Comparison of ENCODE assay signal across 28 mouse cellular contexts in genomic region chr6:28091836-28092235, GRCm38 (mm10). TPM values are rescaled to one million over a fixed set of nuclear protein-coding genes. Genes with fewer than 3 reads are reported as not detected.
DNase-seq lines count a peak whose midpoint lies in the region; ATAC-seq lines count a peak whose summit lies in the region.
"Had no signal": no experiment of that assay in that cellular context is flagged by ENCODE, and none has a peak within 500 bp of the region (broad histone marks: within the 10 kb centered on the region; RNA-seq: fewer than 3 reads in every experiment).

No protein-coding gene starts in this region.

- H3K27ac ChIP-seq in midbrain, embryonic 11.5 days (ENCODE audit: low read depth, low read length): no peak overlapping the region
- H3K27ac ChIP-seq: embryonic facial prominence, embryonic 10.5 days; forebrain, embryonic 15.5 days; heart, embryonic 15.5 days; hindbrain, embryonic 14.5 days; kidney, postnatal 0 days; limb, embryonic 13.5 days; liver, embryonic 12.5 days; midbrain, embryonic 10.5 days; neural tube, embryonic 15.5 days; stomach, embryonic 15.5 days had no signal

- 81% methylated on average over 3 of the region's 3 CpGs for WGBS in midbrain, embryonic 11.5 days

- no peaks in the 10 kb centered on the region for H3K27me3 ChIP-seq in midbrain, embryonic 11.5 days (ENCODE audit: control insufficient read depth, insufficient read depth, low read length)
- H3K27me3 ChIP-seq: forebrain, embryonic 15.5 days; heart, embryonic 15.5 days; limb, embryonic 13.5 days; liver, embryonic 12.5 days; neural tube, embryonic 15.5 days; stomach, embryonic 15.5 days had no signal

- H3K4me2 ChIP-seq in midbrain, embryonic 11.5 days: no peak overlapping the region
- H3K4me2 ChIP-seq: forebrain, embryonic 15.5 days; heart, embryonic 15.5 days; hindbrain, embryonic 14.5 days; limb, embryonic 13.5 days; liver, embryonic 12.5 days; neural tube, embryonic 15.5 days; stomach, embryonic 15.5 days had no signal

- ATAC-seq in frontal cortex, adult (ENCODE audit: low TSS enrichment): peak; percentile 95
- no peak for ATAC-seq in midbrain, embryonic 11.5 days (ENCODE audit: low FRiP score)
- ATAC-seq: activated CD4-positive, CD25-positive, alpha-beta regulatory T cell, adult 4 months; forebrain, embryonic 15.5 days; inflammation-experienced regulatory T-cells, adult 6 months; liver, embryonic 12.5 days had no signal

- intact Hi-C loops in left cerebral cortex, postnatal 4 days (cut with DNase I): no loop called here
- intact Hi-C loops in left cerebral cortex, postnatal 14 days (cut with DNase I): no loop called here

- H3K9me3 ChIP-seq in midbrain, embryonic 11.5 days (ENCODE audit: control insufficient read depth, low read length): no peaks in the 10 kb centered on the region
- H3K9me3 ChIP-seq: embryonic facial prominence, embryonic 10.5 days; forebrain, embryonic 15.5 days; heart, embryonic 15.5 days; limb, embryonic 13.5 days; liver, embryonic 12.5 days; midbrain, embryonic 10.5 days; neural tube, embryonic 15.5 days; stomach, embryonic 15.5 days had no signal

- H3K4me1 ChIP-seq in midbrain, embryonic 11.5 days (ENCODE audit: control insufficient read depth, insufficient read depth, low read length): no peaks in the 10 kb centered on the region
- H3K4me1 ChIP-seq: embryonic facial prominence, embryonic 10.5 days; forebrain, embryonic 15.5 days; heart, embryonic 15.5 days; limb, embryonic 13.5 days; liver, embryonic 12.5 days; midbrain, embryonic 10.5 days; neural tube, embryonic 15.5 days; stomach, embryonic 15.5 days had no signal

- no peak overlapping the region for H3K4me3 ChIP-seq in midbrain, embryonic 11.5 days (ENCODE audit: low read depth, low read length)
- H3K4me3 ChIP-seq: embryonic facial prominence, embryonic 10.5 days; forebrain, embryonic 15.5 days; heart, embryonic 15.5 days; limb, embryonic 13.5 days; liver, embryonic 12.5 days; midbrain, embryonic 10.5 days; neural tube, embryonic 15.5 days; stomach, embryonic 15.5 days had no signal

- H3K9ac ChIP-seq in midbrain, embryonic 11.5 days (ENCODE audit: low read length): no peak overlapping the region
- H3K9ac ChIP-seq: forebrain, embryonic 15.5 days; heart, embryonic 15.5 days; hindbrain, embryonic 14.5 days; limb, embryonic 13.5 days; liver, embryonic 12.5 days; neural tube, embryonic 15.5 days; stomach, embryonic 15.5 days had no signal

- no peaks in the 10 kb centered on the region for H3K36me3 ChIP-seq in midbrain, embryonic 11.5 days (ENCODE audit: control insufficient read depth, insufficient read depth, low read length)
- H3K36me3 ChIP-seq: embryonic facial prominence, embryonic 10.5 days; forebrain, embryonic 15.5 days; heart, embryonic 15.5 days; limb, embryonic 13.5 days; liver, embryonic 12.5 days; midbrain, embryonic 10.5 days; neural tube, embryonic 15.5 days; stomach, embryonic 15.5 days had no signal

- no peak for DNase-seq in frontal cortex, postnatal 10 days (ENCODE audit: low spot score in 2 of 2)
- peak; percentile 47 to 57 for DNase-seq in left cerebral cortex, adult 18-20 months (ENCODE audit: low spot score in 2 of 2)
- no peak for DNase-seq in left cerebral cortex, postnatal 4 days
- peak; percentile 7 to 33 for DNase-seq in left cerebral cortex, postnatal 14 days (ENCODE audit: low spot score in 2 of 2)
- no peak for DNase-seq in midbrain, embryonic 11.5 days (ENCODE audit: low spot score, missing footprints)
- no peak for DNase-seq in cerebellum, postnatal 10 days
- DNase-seq: adrenal gland, postnatal 10 days; cerebellum, adult 9-10 months; heart, postnatal 36 days; kidney, adult 18-20 months; lung, adult 18-20 months; lung, postnatal 10 days; thymus, adult 18-20 months; thymus, postnatal 36 days had no signal

RNA-seq across cellular contexts. Expression of gene Grm8, which starts 43.1 kb away (rescaled TPM):
- 10 to 100 TPM; 19.3 to 21.7 TPM for total RNA-seq in left cerebral cortex, adult 18-20 months (2021)
- total RNA-seq in left cerebral cortex, postnatal 4 days (2021): 10 to 100 TPM; 18.1 to 18.9 TPM
- total RNA-seq in left cerebral cortex, postnatal 14 days (2021): 10 to 100 TPM; 19.5 TPM
- polyA plus RNA-seq in midbrain, embryonic 11.5 days (2014; fragmentation: Nextera tagmentation; extraction: Ambion mirVana): 3.0 and 3.5 TPM in 2 replicates
- total RNA-seq: common myeloid progenitor, adult 5-6 weeks; heart, postnatal 36 days had no signal
- polyA plus RNA-seq: inflammation-experienced regulatory T-cells, adult 6 months had no signal

Comparison
In these comparisons a context has a peak if more than half of its experiments do, and no peak if none do; other contexts are left out.
1. DNase-seq: peak in left cerebral cortex, adult 18-20 months (2 of 2) and left cerebral cortex, postnatal 14 days (2 of 2); none in frontal cortex, postnatal 10 days (0 of 2), left cerebral cortex, postnatal 4 days (single experiment), midbrain, embryonic 11.5 days (single experiment) and cerebellum, postnatal 10 days (0 of 2).